Comparison of ENCODE assay signal across 8 mouse cellular contexts in genomic region chr11:78189234-78190040, GRCm38 (mm10). TPM values are rescaled to one million over a fixed set of nuclear protein-coding genes. Genes with fewer than 3 reads are reported as not detected.
DNase-seq lines count a peak whose midpoint lies in the region; ATAC-seq and TF ChIP-seq lines count a peak whose summit lies in the region.

No protein-coding gene starts in this region.

- H3K4me2 ChIP-seq in intestine, postnatal 0 days (replicated peaks; ENCODE audit: low read depth) = peak overlapping the region; percentile 94
- H3K4me2 ChIP-seq in limb, embryonic 12.5 days = peak overlapping the region; percentile 63
- H3K4me2 ChIP-seq in midbrain, embryonic 13.5 days (replicated peaks) = peak overlapping the region; percentile 72
- H3K4me2 ChIP-seq in stomach, embryonic 15.5 days = peak overlapping the region; percentile 75

- peaks cover 5% of the 10 kb centered on the region; the same call in 1 of the 2 replicates for H3K4me1 ChIP-seq in intestine, postnatal 0 days (replicated peaks; ENCODE audit: control insufficient read depth, insufficient read depth, low read length)
- H3K4me1 ChIP-seq in limb, embryonic 12.5 days (replicated peaks) = peaks cover 14% of the 10 kb centered on the region
- H3K4me1 ChIP-seq in midbrain, embryonic 13.5 days (replicated peaks) = peaks cover 24% of the 10 kb centered on the region
- peaks cover 17% of the 10 kb centered on the region for H3K4me1 ChIP-seq in stomach, embryonic 15.5 days

- H3K27me3 ChIP-seq in intestine, postnatal 0 days (replicated peaks; ENCODE audit: control insufficient read depth, insufficient read depth, low read length) = peaks cover 3% of the 10 kb centered on the region; the same call in 1 of the 2 replicates
- H3K27me3 ChIP-seq in limb, embryonic 12.5 days = no peaks in the 10 kb centered on the region
- no peaks in the 10 kb centered on the region for H3K27me3 ChIP-seq in midbrain, embryonic 13.5 days
- H3K27me3 ChIP-seq in stomach, embryonic 15.5 days (replicated peaks) = no peaks in the 10 kb centered on the region

- peak; percentile 30 to 55 for DNase-seq in cerebellum, postnatal 25 days
- no peak for DNase-seq in cerebellum, adult 9-11 months
- DNase-seq in embryo, embryonic 9.5 days (ENCODE audit: extremely low spot score) = peak; percentile 94
- peak; percentile 97 for DNase-seq in heart, adult 11 months

- H3K27ac ChIP-seq in intestine, postnatal 0 days (ENCODE audit: low read depth, low read length) = peak overlapping the region; percentile 85
- peak overlapping the region; percentile 100 for H3K27ac ChIP-seq in limb, embryonic 12.5 days
- H3K27ac ChIP-seq in midbrain, embryonic 13.5 days = peak overlapping the region; percentile 91
- peak overlapping the region; percentile 98 for H3K27ac ChIP-seq in stomach, embryonic 15.5 days

- TF ChIP-seq CTCF in intestine, postnatal 0 days (IDR thresholded peaks at IDR 0.05; ENCODE audit: low read depth) = no peak

- WGBS in intestine, postnatal 0 days = 1% methylated on average over 38 of the region's 42 CpGs
- WGBS in limb, embryonic 12.5 days = under 1% methylated on average over 42 of the region's 42 CpGs
- under 1% methylated on average over 42 of the region's 42 CpGs for WGBS in midbrain, embryonic 13.5 days
- under 1% methylated on average over 42 of the region's 42 CpGs for WGBS in stomach, embryonic 15.5 days

- peak overlapping the region; percentile 78 for H3K9ac ChIP-seq in intestine, postnatal 0 days (ENCODE audit: low read depth, low read length)
- H3K9ac ChIP-seq in limb, embryonic 12.5 days (replicated peaks) = peak overlapping the region; percentile 96
- H3K9ac ChIP-seq in midbrain, embryonic 13.5 days (replicated peaks) = peak overlapping the region; percentile 89
- peak overlapping the region; percentile 63 for H3K9ac ChIP-seq in stomach, embryonic 15.5 days

- peak; percentile 31 for ATAC-seq in intestine, postnatal 0 days
- ATAC-seq in limb, embryonic 12.5 days (ENCODE audit: insufficient number of reproducible peaks, insufficient read depth, low FRiP score, low TSS enrichment, low read depth) = peak; percentile 56
- ATAC-seq in midbrain, embryonic 13.5 days = peak; percentile 82
- peak; percentile 84 for ATAC-seq in stomach, embryonic 15.5 days (ENCODE audit: insufficient read depth, low FRiP score, low read depth)

- peak overlapping the region; percentile 68 for H3K4me3 ChIP-seq in intestine, postnatal 0 days (ENCODE audit: low read depth, low read length)
- peak overlapping the region; percentile 83 for H3K4me3 ChIP-seq in limb, embryonic 12.5 days (replicated peaks)
- peak overlapping the region; percentile 71 for H3K4me3 ChIP-seq in midbrain, embryonic 13.5 days (replicated peaks)
- peak overlapping the region; percentile 75 for H3K4me3 ChIP-seq in stomach, embryonic 15.5 days (replicated peaks)

- H3K9me3 ChIP-seq in intestine, postnatal 0 days (ENCODE audit: control insufficient read depth) = no peaks in the 10 kb centered on the region
- H3K9me3 ChIP-seq in limb, embryonic 12.5 days = no peaks in the 10 kb centered on the region
- H3K9me3 ChIP-seq in midbrain, embryonic 13.5 days = no peaks in the 10 kb centered on the region
- no peaks in the 10 kb centered on the region for H3K9me3 ChIP-seq in stomach, embryonic 15.5 days

- H3K36me3 ChIP-seq in intestine, postnatal 0 days (ENCODE audit: control insufficient read depth, insufficient read depth) = no peaks in the 10 kb centered on the region
- H3K36me3 ChIP-seq in limb, embryonic 12.5 days = peaks cover 37% of the 10 kb centered on the region
- peaks cover 29% of the 10 kb centered on the region for H3K36me3 ChIP-seq in midbrain, embryonic 13.5 days
- peaks cover 18% of the 10 kb centered on the region; the same call in 1 of the 2 replicates for H3K36me3 ChIP-seq in stomach, embryonic 15.5 days

RNA-seq across cellular contexts. Expression of gene Rab34, which starts 1.2 kb away (rescaled TPM):
- 33.9 and 35.4 TPM in 2 replicates for polyA plus RNA-seq in intestine, postnatal 0 days (2015; fragmentation: Nextera tagmentation; extraction: Ambion mirVana)
- 149 and 157 TPM in 2 replicates for polyA plus RNA-seq in limb, embryonic 12.5 days (2016; fragmentation: Nextera tagmentation; extraction: Ambion mirVana)
- 42.0 and 43.4 TPM in 2 replicates for polyA plus RNA-seq in midbrain, embryonic 13.5 days (2015; fragmentation: Nextera tagmentation; extraction: Ambion mirVana)
- polyA plus RNA-seq in stomach, embryonic 15.5 days (2015; fragmentation: Nextera tagmentation; extraction: Ambion mirVana) = 111 and 120 TPM in 2 replicates

RNA-seq across cellular contexts. Expression of gene Proca1, which starts 3.8 kb away (rescaled TPM):
- polyA plus RNA-seq in intestine, postnatal 0 days (2015; fragmentation: Nextera tagmentation; extraction: Ambion mirVana) = 0.77 and 1.1 TPM in 2 replicates
- 1.9 and 2.7 TPM in 2 replicates for polyA plus RNA-seq in limb, embryonic 12.5 days (2016; fragmentation: Nextera tagmentation; extraction: Ambion mirVana)
- polyA plus RNA-seq in midbrain, embryonic 13.5 days (2015; fragmentation: Nextera tagmentation; extraction: Ambion mirVana) = 0.84 and 2.2 TPM in 2 replicates
- polyA plus RNA-seq in stomach, embryonic 15.5 days (2015; fragmentation: Nextera tagmentation; extraction: Ambion mirVana) = 2.9 and 3.0 TPM in 2 replicates

RNA-seq across cellular contexts. Expression of gene Rpl23a, which starts 6.1 kb away (rescaled TPM):
- polyA plus RNA-seq in intestine, postnatal 0 days (2015; fragmentation: Nextera tagmentation; extraction: Ambion mirVana) = 762 and 768 TPM in 2 replicates
- 1,381 and 1,432 TPM in 2 replicates for polyA plus RNA-seq in limb, embryonic 12.5 days (2016; fragmentation: Nextera tagmentation; extraction: Ambion mirVana)
- 934 and 937 TPM in 2 replicates for polyA plus RNA-seq in midbrain, embryonic 13.5 days (2015; fragmentation: Nextera tagmentation; extraction: Ambion mirVana)
- 1,236 and 1,312 TPM in 2 replicates for polyA plus RNA-seq in stomach, embryonic 15.5 days (2015; fragmentation: Nextera tagmentation; extraction: Ambion mirVana)

RNA-seq across cellular contexts. Expression of gene Tlcd1, which starts 12.9 kb away (rescaled TPM):
- polyA plus RNA-seq in intestine, postnatal 0 days (2015; fragmentation: Nextera tagmentation; extraction: Ambion mirVana) = 14.1 and 16.1 TPM in 2 replicates
- 11.6 and 11.9 TPM in 2 replicates for polyA plus RNA-seq in limb, embryonic 12.5 days (2016; fragmentation: Nextera tagmentation; extraction: Ambion mirVana)
- polyA plus RNA-seq in midbrain, embryonic 13.5 days (2015; fragmentation: Nextera tagmentation; extraction: Ambion mirVana) = 5.0 and 5.9 TPM in 2 replicates
- polyA plus RNA-seq in stomach, embryonic 15.5 days (2015; fragmentation: Nextera tagmentation; extraction: Ambion mirVana) = 29.8 and 30.8 TPM in 2 replicates

RNA-seq across cellular contexts. Expression of gene Nek8, which starts 13.0 kb away (rescaled TPM):
- polyA plus RNA-seq in intestine, postnatal 0 days (2015; fragmentation: Nextera tagmentation; extraction: Ambion mirVana) = 5.7 and 5.8 TPM in 2 replicates
- polyA plus RNA-seq in limb, embryonic 12.5 days (2016; fragmentation: Nextera tagmentation; extraction: Ambion mirVana) = 18.3 and 20.4 TPM in 2 replicates
- polyA plus RNA-seq in midbrain, embryonic 13.5 days (2015; fragmentation: Nextera tagmentation; extraction: Ambion mirVana) = 4.7 and 5.2 TPM in 2 replicates
- 15.4 and 18.2 TPM in 2 replicates for polyA plus RNA-seq in stomach, embryonic 15.5 days (2015; fragmentation: Nextera tagmentation; extraction: Ambion mirVana)

Comparison
In these comparisons a context has a peak if more than half of its experiments do, and no peak if none do; other contexts are left out.
1. ATAC-seq: peak in every context shown above with its lines; median percentile 84 in stomach, embryonic 15.5 days; 82 in midbrain, embryonic 13.5 days; 56 in limb, embryonic 12.5 days; 31 in intestine, postnatal 0 days.